Mouse (Mus musculus): ENCODE data around the gene Ddx19a.
"Not testable (repeated sequence)": the region's sequence is repeated elsewhere in the genome, so short reads cannot be mapped to it uniquely, and the experiment has no call there.

The Ddx19a gene

GRCm38 (mm10) chr8:110997547-110998531, at the start of gene Ddx19a:
Gene Ddx19a (minus strand): TSS chr8:110997800.
- in situ Hi-C loops (cut with MboI, MseI): no loop called here

- in situ Hi-C loops (cut with MboI, MseI): loop anchor here (10.0 kb wide), 1 partner anchor 229 kb away; no protein-coding TSS in a partner anchor
These were observed 46.6 kb upstream of the Ddx19a start for GRCm38 (mm10) chr8:111044003-111044734.

GRCm38 (mm10) chr8:111042546-111042945, 44.9 kb upstream of the Ddx19a start:
- in situ Hi-C loops (cut with MboI, MseI): loop anchor here (10.0 kb wide), 1 partner anchor 228 kb away; no protein-coding TSS in a partner anchor

- in situ Hi-C loops (cut with MboI, MseI): no loop called here
These were observed 39.0 kb upstream of the Ddx19a start for GRCm38 (mm10) chr8:111036591-111036990.

- in situ Hi-C loops (cut with MboI, MseI): no loop called here
These were observed 36.7 kb upstream of the Ddx19a start for GRCm38 (mm10) chr8:111034276-111034675.

- in situ Hi-C loops (cut with MboI, MseI): no loop called here
These were observed 36.0 kb upstream of the Ddx19a start for GRCm38 (mm10) chr8:111033482-111034215.

- in situ Hi-C loops (cut with MboI, MseI): no loop called here
These were observed 35.3 kb upstream of the Ddx19a start, which contains the start of gene Aars for GRCm38 (mm10) chr8:111032916-111033315. Gene Aars (plus strand): TSS chr8:111033144.

GRCm38 (mm10) chr8:111031572-111031971, 34.0 kb upstream of the Ddx19a start, which contains the start of gene Ddx19b:
Gene Ddx19b (minus strand): TSS chr8:111031751.
- in situ Hi-C loops (cut with MboI, MseI): no loop called here

- in situ Hi-C loops (cut with MboI, MseI): no loop called here
These were observed 32.4 kb upstream of the Ddx19a start for GRCm38 (mm10) chr8:111030045-111030444.

- in situ Hi-C loops (cut with MboI, MseI): no loop called here
These were observed 32.0 kb upstream of the Ddx19a start for GRCm38 (mm10) chr8:111029589-111029988.

GRCm38 (mm10) chr8:111027391-111027937, 29.9 kb upstream of the Ddx19a start:
- in situ Hi-C loops (cut with MboI, MseI): no loop called here

GRCm38 (mm10) chr8:111026609-111027008, 29.0 kb upstream of the Ddx19a start:
- in situ Hi-C loops (cut with MboI, MseI): not testable (repeated sequence)

GRCm38 (mm10) chr8:111010230-111010991, 12.8 kb upstream of the Ddx19a start:
- in situ Hi-C loops (cut with MboI, MseI): not testable (repeated sequence)

GRCm38 (mm10) chr8:110996641-110997430, 764 bp downstream of the Ddx19a start:
- in situ Hi-C loops (cut with MboI, MseI): no loop called here

GRCm38 (mm10) chr8:110990017-110990416, 7.6 kb downstream of the Ddx19a start:
- in situ Hi-C loops (cut with MboI, MseI): no loop called here

GRCm38 (mm10) chr8:110987805-110988744, 9.5 kb downstream of the Ddx19a start:
- in situ Hi-C loops (cut with MboI, MseI): no loop called here

GRCm38 (mm10) chr8:110981304-110981703, 16.3 kb downstream of the Ddx19a start:
- in situ Hi-C loops (cut with MboI, MseI): loop anchor here (5.0 kb wide), 1 partner anchor 71 kb away; no protein-coding TSS in a partner anchor

GRCm38 (mm10) chr8:110977987-110978386, 19.6 kb downstream of the Ddx19a start:
- in situ Hi-C loops (cut with MboI, MseI): not testable (repeated sequence)
